Mouse (Mus musculus): ENCODE measurements around the gene Galns. TPM values are rescaled to one million over a fixed set of nuclear protein-coding genes. Genes with fewer than 3 reads are reported as not detected.

Gene Galns
- polyA plus RNA-seq, 1 experiment from 2014 or later: 12.0 TPM

- Histone ChIP-seq H3K27ac (no peak overlapping the region), H3K4me3 (no peak overlapping the region), H3K9ac (no peak overlapping the region), H3K27me3 (no peaks in the 10 kb centered on the region), H3K36me3 (peaks cover 25% of the 10 kb centered on the region), H3K4me1 (peaks cover 8% of the 10 kb centered on the region), H3K9me3 (no peaks in the 10 kb centered on the region), H3K4me2 (no peak overlapping the region)
- ATAC-seq (ENCODE audit: insufficient number of reproducible peaks, low FRiP score, low TSS enrichment, low read depth): no peak
- WGBS: 61% methylated on average over 22 of the region's 22 CpGs
These were observed 19.4 kb upstream of the Galns start for GRCm38 (mm10) chr8:122630696-122631095.

- no peak overlapping the region for H3K4me2 ChIP-seq
- no peak overlapping the region for H3K27ac ChIP-seq
- WGBS: 42% methylated on average over 10 of the region's 10 CpGs
- no peaks in the 10 kb centered on the region for H3K9me3 ChIP-seq
- H3K9ac ChIP-seq: no peak overlapping the region
- no peak for ATAC-seq (ENCODE audit: insufficient number of reproducible peaks, low FRiP score, low TSS enrichment, low read depth)
- no peak overlapping the region for H3K4me3 ChIP-seq
- H3K27me3 ChIP-seq: no peaks in the 10 kb centered on the region
- H3K36me3 ChIP-seq: peaks cover 15% of the 10 kb centered on the region; the same call in 1 of the 2 replicates
- H3K4me1 ChIP-seq: peaks cover 4% of the 10 kb centered on the region; the same call in 1 of the 2 replicates
These were observed 18.1 kb upstream of the Galns start for GRCm38 (mm10) chr8:122629388-122629787.

GRCm38 (mm10) chr8:122626896-122627295 lies 15.6 kb upstream of the Galns start:
- no peaks in the 10 kb centered on the region for H3K27me3 ChIP-seq
- no peak overlapping the region for H3K4me3 ChIP-seq
- 0 out of 2 replicates have a peak, but pooled peaks cover 6% of the 10 kb centered on the region for H3K36me3 ChIP-seq
- H3K27ac ChIP-seq: no peak overlapping the region
- no peaks in the 10 kb centered on the region for H3K9me3 ChIP-seq
- H3K4me1 ChIP-seq: peaks cover 4% of the 10 kb centered on the region; the same call in 1 of the 2 replicates
- no peak overlapping the region for H3K4me2 ChIP-seq
- no peak for ATAC-seq (ENCODE audit: insufficient number of reproducible peaks, low FRiP score, low TSS enrichment, low read depth)
- WGBS: 76% methylated on average over 2 of the region's 2 CpGs
- H3K9ac ChIP-seq: no peak overlapping the region

DNA sequence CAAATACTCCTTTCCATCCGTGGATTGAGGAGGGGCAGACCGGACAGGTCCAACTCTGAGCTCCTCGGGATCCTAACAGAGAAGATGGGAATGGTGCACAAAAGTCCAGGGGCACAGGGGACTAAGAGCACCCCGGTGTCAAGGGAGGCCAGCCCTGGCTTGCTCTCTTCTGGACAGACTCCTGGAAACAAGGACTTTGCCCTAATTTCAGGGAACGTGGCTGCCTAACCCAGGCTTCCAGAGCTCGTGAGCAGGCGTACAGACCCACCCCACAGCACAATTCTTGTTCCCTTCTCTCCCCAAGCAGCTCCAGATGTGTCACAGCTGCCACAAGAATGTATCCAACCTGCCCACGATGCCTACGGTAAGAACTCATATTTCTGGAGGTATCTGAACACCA lies 14.5 kb upstream of the Galns start:
- 0 out of 2 replicates have a peak, but pooled peaks cover 6% of the 10 kb centered on the region for H3K36me3 ChIP-seq
- no peak overlapping the region for H3K4me3 ChIP-seq
- ATAC-seq (ENCODE audit: insufficient number of reproducible peaks, low FRiP score, low TSS enrichment, low read depth): no peak
- no peak overlapping the region for H3K27ac ChIP-seq
- no peaks in the 10 kb centered on the region for H3K27me3 ChIP-seq
- 64% methylated on average over 9 of the region's 9 CpGs for WGBS
- no peak overlapping the region for H3K9ac ChIP-seq
- H3K9me3 ChIP-seq: no peaks in the 10 kb centered on the region
- no peak overlapping the region for H3K4me2 ChIP-seq
- H3K4me1 ChIP-seq: peaks cover 4% of the 10 kb centered on the region; the same call in 1 of the 2 replicates

GRCm38 (mm10) chr8:122624653-122625052 lies 13.4 kb upstream of the Galns start:
- WGBS: 76% methylated on average over 5 of the region's 5 CpGs
- H3K36me3 ChIP-seq: no peaks in the 10 kb centered on the region
- no peak overlapping the region for H3K27ac ChIP-seq
- H3K9me3 ChIP-seq: no peaks in the 10 kb centered on the region
- H3K27me3 ChIP-seq: no peaks in the 10 kb centered on the region
- H3K4me3 ChIP-seq: no peak overlapping the region
- H3K4me2 ChIP-seq: no peak overlapping the region
- ATAC-seq (ENCODE audit: insufficient number of reproducible peaks, low FRiP score, low TSS enrichment, low read depth): no peak
- H3K4me1 ChIP-seq: peaks cover 5% of the 10 kb centered on the region
- no peak overlapping the region for H3K9ac ChIP-seq

DNA sequence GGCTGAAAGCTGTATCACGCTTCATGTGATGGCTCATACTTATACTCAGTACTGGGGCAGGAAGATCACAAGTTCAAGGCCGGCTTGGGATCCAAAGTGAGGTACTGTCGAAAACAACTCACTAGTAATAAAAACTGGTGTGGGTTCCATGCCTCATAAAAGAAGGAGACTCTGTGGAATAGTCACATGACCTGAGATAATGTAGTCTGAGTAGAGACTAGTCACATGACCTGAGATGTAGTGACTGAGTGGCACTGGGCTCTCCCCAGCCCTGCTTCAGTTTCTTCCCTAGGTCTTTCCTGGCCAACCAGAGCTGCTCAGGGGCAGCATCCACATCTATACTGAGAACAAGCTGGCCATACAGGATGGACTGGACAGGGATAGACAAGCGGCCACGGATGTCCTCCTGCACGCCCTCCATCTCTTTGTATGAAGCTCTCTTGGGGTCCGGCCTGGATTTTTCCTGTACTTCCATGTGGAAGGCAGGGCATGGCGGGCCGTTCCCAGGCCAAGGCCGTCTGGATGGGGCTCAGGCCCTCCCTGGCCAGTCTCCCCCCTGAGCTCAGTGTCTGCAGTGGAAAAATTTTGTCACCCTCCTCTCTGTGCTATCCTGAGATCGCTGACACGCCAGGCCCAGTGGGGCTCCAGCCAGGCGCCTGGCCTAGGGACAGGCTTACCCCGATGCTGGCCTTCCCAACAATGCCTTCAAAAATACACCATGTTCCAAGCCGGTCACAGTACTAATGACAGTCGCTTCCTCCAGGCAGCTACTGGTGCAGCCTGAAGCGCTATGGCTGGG lies 12.8 kb upstream of the Galns start:
- H3K4me1 ChIP-seq: peaks cover 8% of the 10 kb centered on the region
- H3K4me2 ChIP-seq: no peak overlapping the region
- H3K36me3 ChIP-seq: no peaks in the 10 kb centered on the region
- H3K9me3 ChIP-seq: no peaks in the 10 kb centered on the region
- H3K27me3 ChIP-seq: no peaks in the 10 kb centered on the region
- no peak overlapping the region for H3K27ac ChIP-seq
- WGBS: 85% methylated on average over 17 of the region's 17 CpGs
- no peak overlapping the region for H3K4me3 ChIP-seq
- no peak for ATAC-seq (ENCODE audit: insufficient number of reproducible peaks, low FRiP score, low TSS enrichment, low read depth)
- H3K9ac ChIP-seq: no peak overlapping the region

- H3K27me3 ChIP-seq: no peaks in the 10 kb centered on the region
- no peak within 1 kb of the TSS for H3K9ac ChIP-seq
- no peaks in the 10 kb centered on the region for H3K36me3 ChIP-seq
- H3K4me1 ChIP-seq: peaks cover 13% of the 10 kb centered on the region
- no peak within 1 kb of the TSS for H3K4me2 ChIP-seq
- no peak within 1 kb of the TSS for H3K27ac ChIP-seq
- H3K4me3 ChIP-seq: no peak within 1 kb of the TSS
- H3K9me3 ChIP-seq: no peaks in the 10 kb centered on the region
- ATAC-seq (ENCODE audit: insufficient number of reproducible peaks, low FRiP score, low TSS enrichment, low read depth): no peak
- 63% methylated on average over 6 of the region's 6 CpGs for WGBS
These were observed 11.5 kb upstream of the Galns start, which contains the start of gene Pabpn1l for GRCm38 (mm10) chr8:122622727-122623126. Gene Pabpn1l, minus strand, starts transcription at chr8:122622739.

DNA sequence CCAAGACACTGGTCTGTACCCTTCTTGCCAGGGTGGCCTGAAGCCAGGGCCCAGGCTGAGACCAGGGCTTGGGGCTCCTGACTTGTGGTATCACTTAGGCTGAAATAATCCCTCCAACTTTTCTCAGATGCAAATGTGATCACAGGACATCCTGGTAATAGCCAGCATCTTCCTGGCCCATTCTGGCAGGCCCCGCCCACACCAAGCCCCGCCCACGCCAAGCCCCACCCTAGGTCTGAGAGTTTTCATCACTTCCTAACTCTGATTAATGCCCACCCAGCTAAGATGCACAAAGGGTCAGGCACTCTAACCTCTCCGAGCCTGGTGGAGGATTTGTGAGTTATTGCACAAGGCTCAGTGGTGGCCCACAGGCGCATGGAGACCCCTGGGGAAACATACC lies 9.2 kb upstream of the Galns start:
- peaks cover 24% of the 10 kb centered on the region for H3K4me1 ChIP-seq
- no peak for ATAC-seq (ENCODE audit: insufficient number of reproducible peaks, low FRiP score, low TSS enrichment, low read depth)
- no peaks in the 10 kb centered on the region for H3K9me3 ChIP-seq
- no peak overlapping the region for H3K4me3 ChIP-seq
- WGBS: 27% methylated on average over 5 of the region's 5 CpGs
- H3K9ac ChIP-seq: no peak overlapping the region
- H3K4me2 ChIP-seq: no peak overlapping the region
- peaks cover under 1% of the 10 kb centered on the region; the same call in 1 of the 2 replicates for H3K36me3 ChIP-seq
- H3K27me3 ChIP-seq: no peaks in the 10 kb centered on the region
- H3K27ac ChIP-seq: no peak overlapping the region

DNA sequence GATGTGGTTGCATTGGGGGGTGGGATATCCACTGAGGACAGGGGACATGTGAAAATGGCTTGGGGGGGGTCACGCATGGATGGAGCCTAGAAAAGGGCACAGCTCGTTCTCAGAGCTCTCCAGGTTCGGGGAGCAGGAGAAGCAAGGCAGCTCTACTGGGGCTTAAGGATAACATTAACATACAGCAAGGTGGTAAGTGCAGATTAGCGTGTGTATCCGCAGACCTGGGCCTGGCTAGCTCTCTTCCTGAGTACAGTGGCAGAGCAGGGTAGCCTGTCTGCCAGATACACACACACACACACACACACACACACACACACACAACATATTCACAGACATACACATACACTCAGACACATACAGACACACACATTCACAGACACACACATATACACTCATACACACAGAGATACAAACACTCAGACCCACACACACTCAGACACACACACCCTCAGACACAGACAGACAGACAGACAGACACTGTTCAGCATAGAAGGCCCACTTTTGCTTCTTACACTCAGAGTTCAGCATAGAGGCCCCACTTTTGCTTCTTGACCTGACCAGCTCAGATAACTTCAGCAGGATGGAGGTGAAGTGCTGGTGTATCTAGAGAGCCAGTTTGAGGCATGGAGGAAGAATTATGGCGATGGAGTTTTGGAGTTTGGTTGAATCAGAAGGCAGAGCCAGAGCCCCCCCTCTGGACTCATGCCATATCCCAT lies 7.6 kb upstream of the Galns start:
- H3K36me3 ChIP-seq: peaks cover 14% of the 10 kb centered on the region
- H3K9me3 ChIP-seq: no peaks in the 10 kb centered on the region
- no peak overlapping the region for H3K27ac ChIP-seq
- ATAC-seq (ENCODE audit: insufficient number of reproducible peaks, low FRiP score, low TSS enrichment, low read depth): no peak
- 77% methylated on average over 6 of the region's 6 CpGs for WGBS
- no peak overlapping the region for H3K9ac ChIP-seq
- H3K27me3 ChIP-seq: no peaks in the 10 kb centered on the region
- H3K4me1 ChIP-seq: peaks cover 25% of the 10 kb centered on the region
- no peak overlapping the region for H3K4me2 ChIP-seq
- no peak overlapping the region for H3K4me3 ChIP-seq

DNA sequence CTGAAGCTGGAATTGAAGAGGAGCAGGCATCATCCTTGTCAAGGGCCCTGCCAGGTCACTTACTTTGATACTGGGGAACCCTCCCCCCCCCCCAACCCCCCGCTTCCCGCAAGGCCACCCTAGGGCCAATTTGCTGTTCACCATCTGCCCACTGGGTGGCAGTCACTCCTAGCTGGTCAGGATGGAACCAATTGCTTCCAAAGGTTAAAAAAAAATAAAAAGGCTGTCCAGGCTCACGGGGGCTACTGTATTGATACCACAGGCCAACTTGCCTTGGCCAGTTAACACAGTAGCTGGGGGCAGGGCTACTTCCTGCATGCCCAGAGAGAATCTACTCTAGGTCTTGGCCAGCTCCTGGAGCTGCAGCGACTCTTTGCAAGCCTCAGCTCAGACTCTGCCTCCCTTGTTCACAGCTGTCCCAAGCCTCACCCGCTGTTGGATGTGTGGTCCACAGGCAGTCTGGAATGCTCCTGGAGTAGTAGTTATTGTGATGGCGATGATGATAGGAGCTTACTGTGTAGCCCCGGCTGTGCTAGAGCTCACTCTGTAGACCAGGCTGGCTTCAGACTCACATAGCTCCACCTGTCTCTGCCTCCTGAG lies 6.8 kb upstream of the Galns start:
- no peak for ATAC-seq (ENCODE audit: insufficient number of reproducible peaks, low FRiP score, low TSS enrichment, low read depth)
- Histone ChIP-seq H3K36me3 (peaks cover 21% of the 10 kb centered on the region), H3K4me3 (no peak overlapping the region), H3K9me3 (no peaks in the 10 kb centered on the region), H3K4me1 (peaks cover 27% of the 10 kb centered on the region), H3K27me3 (no peaks in the 10 kb centered on the region), H3K27ac (no peak overlapping the region), H3K4me2 (no peak overlapping the region), H3K9ac (no peak overlapping the region)
- 28% methylated on average over 5 of the region's 7 CpGs for WGBS

- Histone ChIP-seq H3K4me1 (peaks cover 38% of the 10 kb centered on the region), H3K27ac (peak overlapping the region; percentile 62), H3K9me3 (no peaks in the 10 kb centered on the region), H3K9ac (no peak overlapping the region), H3K4me3 (no peak overlapping the region), H3K4me2 (no peak overlapping the region), H3K27me3 (no peaks in the 10 kb centered on the region), H3K36me3 (peaks cover 22% of the 10 kb centered on the region)
- 55% methylated on average over 9 of the region's 9 CpGs for WGBS
- ATAC-seq (ENCODE audit: insufficient number of reproducible peaks, low FRiP score, low TSS enrichment, low read depth): no peak
These were observed 5.1 kb upstream of the Galns start for GRCm38 (mm10) chr8:122616181-122616905.
